Mouse (Mus musculus) ovary, postnatal 14 days (tissue): ENCODE data around the gene Astn2.
A peak's percentile ranks its signal among the peaks of the same experiment; 100 is the strongest.

Experiments
- DNase-seq: peaks from one replicate; pipeline ENCODE4 v3.0.0; 2022; ENCODE audit warnings: low spot score

Gene Astn2

DNA sequence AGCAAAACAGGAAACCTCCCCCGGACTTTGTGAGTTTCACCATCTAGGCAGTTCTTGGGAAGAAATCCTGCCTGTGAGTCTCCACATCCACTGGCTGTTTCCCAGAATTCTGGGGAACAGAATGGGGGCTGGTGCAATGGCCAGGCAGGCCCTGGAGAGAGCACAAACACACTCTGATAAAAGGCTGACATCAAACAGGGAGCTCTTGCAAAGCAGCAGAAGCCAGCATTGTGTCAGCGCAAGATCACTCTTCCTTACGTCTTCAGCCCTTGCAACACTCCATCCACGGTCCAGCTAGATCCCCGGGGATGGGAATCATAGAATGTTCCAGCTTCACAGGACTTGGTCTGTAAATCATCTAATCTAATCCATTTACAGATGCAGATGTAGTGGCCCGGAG is 855.9 kb downstream of the Astn2 start:
- DNase-seq: peak; percentile 10

DNA sequence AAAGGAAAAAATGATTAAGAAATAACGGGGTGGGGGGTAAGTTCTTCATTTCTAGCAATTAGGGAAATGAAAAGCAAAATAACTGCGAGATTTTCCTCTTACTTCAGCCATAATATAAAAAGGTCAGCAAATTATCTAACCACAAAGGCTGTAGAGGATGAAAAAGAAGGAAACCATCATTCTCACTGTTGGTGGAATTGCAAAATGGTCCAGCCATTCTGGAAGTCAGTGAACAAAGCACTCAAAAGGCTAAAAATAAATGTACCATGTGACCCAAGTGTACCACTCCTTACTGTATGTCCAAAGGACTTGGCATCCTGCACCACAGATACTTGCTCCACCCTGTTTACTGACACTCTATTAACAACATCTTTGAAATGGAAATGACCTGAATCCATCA is 858.8 kb downstream of the Astn2 start:
- DNase-seq: no peak

DNA sequence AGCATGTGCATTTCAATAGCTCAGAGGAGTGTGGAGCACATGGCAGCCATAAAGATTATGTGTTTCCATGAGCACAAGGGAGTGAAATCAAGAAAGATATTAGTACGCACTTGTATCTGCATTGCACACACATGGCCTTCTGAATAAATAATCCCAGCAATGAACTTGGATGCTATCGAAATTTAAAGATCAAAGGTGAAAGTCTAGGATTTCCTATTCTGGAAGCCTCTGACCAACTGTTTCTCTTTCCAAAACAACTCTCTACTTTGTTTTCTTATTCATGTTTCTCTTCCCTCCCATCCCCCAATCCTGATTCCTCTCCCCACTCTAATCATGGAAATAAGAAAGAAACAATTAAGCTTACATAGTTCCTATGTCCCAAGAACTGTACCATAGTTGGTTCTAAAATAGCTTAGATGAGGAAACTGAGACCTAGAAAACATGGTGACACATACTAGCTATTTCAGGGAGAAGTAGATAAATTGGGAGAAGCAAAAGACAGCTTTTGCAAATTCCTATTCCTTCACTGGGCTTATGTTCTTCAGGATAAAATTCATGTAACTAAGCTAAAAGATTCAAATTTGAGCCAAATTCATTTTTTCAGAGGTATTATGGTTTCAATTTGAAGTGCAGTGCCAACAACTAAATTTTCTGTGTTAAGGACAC is 872.2 kb downstream of the Astn2 start:
- no peak for DNase-seq

DNA sequence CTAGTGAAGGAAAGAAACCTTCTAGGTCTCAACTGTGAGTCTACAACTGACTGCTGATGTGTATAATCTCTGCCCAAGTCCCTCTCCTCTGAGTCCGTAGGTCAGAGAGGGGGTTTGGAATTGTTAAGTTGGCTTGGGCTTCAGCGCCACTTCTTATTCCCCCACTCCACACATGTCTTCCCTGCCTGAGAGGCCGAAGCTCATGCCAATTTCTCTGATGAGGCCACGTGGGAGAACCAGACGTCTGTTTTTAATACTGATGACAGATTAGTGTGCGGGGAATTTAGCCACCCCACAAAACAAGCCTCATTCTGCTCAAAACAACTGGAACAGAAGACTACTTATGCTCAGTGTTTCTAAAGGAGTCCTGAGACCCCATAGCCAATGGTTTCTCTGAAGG is 872.8 kb downstream of the Astn2 start:
- no peak for DNase-seq

DNA sequence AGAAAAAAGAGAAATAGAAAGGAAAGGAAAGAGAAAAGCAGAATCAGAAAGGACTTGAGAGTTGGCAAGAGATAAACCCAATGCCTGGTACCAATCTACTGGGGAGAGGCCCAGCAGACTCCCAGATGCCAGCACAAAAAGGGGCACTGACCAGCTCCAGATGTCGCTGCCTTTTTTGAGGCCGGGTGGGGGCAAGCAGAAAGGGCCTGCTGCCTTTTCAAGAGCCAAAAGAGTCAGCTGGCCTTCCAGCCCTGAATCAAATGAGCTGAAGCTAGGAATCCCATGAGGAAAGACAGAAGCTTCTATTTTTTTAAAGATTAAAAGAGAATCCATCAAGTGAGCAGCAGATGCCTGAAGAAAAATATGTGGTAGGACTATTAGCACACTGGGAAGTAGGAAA is 873.5 kb downstream of the Astn2 start:
- no peak for DNase-seq

DNA sequence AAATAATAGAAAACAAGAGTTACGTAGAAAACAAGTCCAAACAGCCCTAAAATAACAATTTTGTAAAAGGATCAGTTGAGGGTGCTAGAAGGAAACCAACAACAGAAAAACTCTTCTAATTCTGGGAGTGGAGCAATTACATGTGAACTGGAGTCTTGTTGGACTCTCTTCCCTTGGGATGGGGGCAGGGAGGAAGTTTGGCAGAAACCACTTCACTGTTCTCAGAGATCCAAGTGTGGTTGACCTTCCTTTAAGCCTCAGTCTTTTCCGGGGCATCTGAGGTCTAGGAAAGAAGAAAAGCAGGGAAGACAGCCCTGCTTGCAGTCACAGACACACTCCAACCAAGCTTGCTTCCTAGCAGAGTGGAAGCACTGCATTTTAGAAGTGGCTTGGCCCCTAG is 896.3 kb downstream of the Astn2 start:
- peak; percentile 28 for DNase-seq

DNA sequence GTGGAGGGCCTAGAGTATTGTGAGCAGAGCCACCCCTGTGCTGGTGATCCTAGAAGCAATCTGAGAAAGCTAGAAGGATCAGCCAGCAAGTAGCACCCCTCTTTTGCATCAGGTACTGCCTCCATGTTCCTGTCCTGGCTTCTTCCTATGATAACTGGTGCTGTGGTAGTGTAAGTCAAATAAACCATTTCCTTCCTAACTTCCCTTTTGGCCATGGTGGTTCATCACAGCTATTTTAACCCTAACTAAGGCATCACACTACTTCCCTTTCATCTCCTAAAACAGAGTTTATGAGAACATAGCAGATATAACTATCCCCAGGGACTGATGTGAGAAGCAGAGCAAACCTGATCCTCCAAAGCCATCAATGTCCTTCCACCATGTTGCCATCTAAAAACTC is 897.5 kb downstream of the Astn2 start:
- no peak for DNase-seq

DNA sequence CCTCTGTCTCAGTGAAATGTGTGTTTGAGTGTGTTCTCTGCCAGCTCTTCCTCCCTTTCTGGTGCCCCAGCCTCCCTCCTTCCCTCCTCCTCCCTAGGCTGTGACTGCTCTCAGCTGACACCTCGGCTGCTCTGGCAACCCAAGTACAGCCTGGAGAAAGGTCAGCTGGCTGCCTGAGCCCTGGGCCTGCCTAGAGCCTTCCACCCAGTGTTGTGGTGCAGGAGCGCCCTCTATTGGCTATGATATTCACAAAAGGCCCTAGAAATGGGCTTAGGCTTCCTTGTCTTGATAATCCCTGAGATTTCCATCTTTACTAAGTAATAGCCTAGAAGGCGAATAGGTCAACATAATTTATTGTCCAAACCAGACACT is 908.0 kb downstream of the Astn2 start:
- peak; percentile 90 for DNase-seq

DNA sequence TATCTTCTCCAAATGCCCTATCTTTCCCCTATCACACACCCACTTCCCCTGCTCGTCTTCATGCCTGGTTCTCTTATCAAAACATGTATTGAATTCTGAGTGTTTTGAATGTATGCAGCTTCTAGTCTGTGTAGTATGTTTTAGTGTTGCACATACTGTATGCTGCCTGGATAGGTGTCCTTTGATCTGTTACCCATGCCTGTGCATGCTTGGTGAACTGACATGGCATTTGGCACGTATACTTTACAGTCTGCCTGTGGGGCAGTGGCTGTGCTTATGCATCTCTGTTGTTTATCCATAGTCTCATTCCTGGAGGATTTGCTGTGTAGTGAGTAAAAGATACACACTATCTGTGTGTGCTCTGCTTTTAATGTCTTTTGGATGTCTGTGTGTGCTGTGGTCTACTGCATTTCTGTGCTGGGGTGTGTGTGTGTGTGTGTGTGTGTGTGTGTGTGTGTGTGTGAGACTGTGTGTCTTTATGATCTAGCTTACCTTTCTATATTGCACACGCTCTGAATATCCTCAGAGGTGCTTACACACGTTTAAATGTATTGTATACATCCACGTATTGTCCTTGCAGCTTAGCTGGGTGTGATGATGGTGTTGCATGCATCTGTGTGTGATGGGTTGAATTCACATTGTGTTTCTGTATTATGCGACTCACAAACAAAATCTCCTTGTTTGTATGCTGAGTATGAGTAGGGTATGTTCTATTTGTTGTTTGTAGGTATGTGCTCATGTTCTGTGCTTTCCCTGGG is 908.5 kb downstream of the Astn2 start:
- DNase-seq: no peak

DNA sequence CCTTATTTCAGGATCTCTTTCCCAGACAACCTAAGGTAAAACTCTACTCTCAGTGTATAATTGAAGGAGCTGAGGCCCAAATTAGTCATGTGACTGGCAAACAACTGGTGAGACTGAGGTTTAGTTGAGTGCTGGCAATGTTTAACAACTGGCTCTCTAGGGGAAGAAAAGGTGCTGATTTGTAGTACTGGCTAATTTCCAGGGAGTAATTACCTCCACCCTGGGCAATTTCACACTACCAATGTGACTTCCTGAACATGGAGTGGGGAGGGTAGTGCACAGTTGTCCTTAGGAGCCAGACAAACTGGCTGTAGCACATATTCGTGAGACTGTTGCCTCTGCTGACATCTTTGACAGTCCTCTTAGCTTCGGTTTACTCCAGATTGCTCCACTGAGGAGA is 912.9 kb downstream of the Astn2 start:
- no peak for DNase-seq

DNA sequence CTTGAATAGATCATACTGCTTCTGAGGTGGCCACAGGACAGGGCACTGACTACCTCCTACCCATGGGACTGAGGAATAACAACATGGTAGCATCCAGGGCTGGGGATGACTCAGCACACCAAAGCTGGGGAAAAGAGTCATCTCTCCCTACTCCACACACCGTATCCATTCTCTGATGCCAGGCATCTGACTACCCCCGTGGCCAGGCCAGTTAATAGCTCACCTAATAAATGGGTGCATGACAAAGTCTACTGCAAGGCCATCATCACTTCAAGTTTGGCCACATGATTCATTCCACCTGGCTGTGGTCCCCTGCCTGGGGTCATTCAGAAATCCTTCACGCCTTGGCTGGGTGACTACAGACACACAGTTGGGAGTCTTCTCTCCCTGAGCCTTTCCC is 914.7 kb downstream of the Astn2 start:
- no peak for DNase-seq

DNA sequence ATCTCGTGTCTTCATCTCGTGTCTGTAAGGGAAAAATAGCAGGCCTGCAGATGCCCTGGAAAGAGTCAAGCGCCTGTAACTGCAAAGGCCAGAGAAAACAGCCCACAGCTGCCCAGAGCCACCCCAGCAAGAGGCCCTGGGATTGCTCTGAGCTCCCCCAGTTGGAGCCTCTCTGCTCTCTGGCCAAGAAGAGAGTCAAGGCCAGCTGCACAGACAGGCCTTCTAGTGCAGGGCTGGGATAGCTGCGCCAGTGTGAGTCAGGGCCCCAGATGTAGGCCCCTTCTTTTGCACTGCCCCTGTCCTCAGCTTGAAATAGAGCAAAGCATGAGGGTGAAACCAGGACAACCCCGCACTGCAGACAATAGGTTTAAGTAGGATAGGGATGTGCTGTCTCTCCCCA is 922.8 kb downstream of the Astn2 start:
- peak; percentile 41 for DNase-seq

DNA sequence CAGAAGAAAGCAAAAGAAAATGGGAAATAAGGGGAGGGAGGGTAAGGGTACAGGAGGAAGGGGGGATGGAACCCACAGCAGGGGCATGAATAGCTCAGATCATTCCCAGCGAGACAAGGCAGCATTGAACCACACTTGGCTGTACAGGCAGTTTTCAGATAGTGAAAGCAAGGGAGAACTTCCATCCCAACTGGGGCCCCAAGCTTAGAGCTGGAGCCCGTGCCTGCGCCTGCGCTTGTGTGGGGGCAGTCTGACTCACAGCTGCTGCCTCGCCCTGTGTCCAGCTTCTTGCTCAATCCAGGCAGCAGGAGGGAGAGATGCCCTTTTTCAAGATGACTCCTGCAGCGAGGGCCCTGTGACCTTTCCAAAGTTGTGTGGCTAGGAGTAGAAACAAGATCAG is 927.3 kb downstream of the Astn2 start:
- peak; percentile 47 for DNase-seq

DNA sequence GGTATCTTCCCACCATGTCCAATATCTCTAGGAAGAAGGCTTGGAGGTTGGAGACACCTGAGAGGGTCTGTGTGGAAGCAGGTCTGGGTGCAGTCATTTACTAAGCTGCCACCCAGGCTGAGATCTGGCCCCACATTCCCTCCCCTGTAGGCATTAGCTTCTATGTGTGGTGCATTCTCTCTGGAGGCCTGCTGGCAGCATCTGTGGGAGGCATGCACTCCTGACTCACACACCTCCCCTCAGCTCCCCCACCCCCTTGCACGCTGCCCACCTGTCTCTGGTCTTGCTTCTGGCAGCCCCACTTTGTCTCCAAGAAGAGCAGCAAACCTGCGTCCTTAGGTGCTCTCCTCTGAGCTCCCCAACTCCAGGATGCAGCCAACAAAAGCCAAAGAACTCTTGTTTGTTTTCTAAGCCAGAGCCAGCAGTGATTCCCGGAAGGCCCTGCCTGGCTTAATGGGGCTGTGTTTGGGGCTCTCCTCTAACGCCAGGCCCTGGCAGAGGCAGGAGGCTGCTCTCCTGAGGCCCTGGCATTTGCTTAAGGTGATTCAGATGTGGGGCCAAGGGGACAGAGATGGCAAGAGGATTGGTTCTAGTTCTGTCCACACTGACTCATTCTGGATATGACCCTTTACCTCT is 928.4 kb downstream of the Astn2 start:
- DNase-seq: no peak

DNA sequence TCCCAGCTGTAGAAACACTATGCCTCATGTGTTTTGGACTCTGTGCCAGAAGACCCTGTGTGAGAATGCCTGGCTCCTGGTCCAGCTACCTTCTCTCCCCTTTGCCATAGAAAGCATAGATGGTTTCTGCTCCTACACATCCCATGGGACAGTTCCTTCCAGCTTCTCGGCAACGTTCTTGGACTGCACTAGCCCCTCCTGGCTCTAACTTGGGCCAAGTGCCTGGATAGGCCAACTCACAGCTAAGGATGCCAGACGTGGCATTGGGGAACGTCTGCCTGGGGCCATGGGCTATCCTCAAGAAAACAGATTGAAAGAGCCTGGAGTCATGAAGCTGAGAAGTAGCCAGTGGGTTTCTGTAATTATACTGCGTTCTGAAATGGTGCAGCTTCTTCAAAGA is 931.3 kb downstream of the Astn2 start:
- DNase-seq: no peak

DNA sequence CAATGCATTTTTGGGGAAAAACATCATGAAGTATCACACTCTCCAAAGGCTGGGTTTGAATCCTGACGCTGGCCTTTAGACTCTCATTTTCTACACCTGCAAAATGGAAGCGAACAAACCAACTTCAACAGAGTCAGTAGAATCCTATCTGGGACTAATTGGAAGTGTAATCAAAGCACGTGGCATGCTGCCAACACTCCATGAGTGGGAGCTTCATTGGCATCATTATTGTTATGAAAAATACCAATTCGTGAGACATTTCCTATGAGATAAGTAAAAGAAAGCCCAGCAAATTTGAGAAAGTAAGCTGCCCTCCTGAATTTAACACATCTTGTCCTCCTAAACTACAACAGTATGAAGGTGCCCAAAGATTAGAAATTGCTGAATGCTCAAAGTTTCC is 955.2 kb downstream of the Astn2 start:
- peak; percentile 30 for DNase-seq

DNA sequence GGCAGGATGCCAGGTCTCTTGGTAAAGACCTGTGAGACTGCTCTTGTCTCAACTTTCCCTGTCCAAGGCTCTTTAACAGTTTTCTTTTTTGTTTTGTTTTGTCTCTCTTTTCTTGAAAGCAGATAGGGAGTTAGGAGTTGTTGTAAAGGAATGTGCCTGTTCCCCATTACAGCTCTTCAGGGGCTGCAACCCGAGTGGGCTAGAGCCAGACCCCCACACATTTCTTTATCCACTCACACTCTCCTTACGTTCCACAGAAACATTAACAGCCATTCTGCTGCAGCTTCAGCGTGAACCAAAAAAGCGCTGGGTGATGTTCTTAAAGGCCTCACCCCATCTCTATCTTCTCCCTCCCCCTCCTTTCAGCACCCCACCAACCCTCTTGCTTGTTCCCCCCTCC is 962.7 kb downstream of the Astn2 start:
- DNase-seq: no peak

DNA sequence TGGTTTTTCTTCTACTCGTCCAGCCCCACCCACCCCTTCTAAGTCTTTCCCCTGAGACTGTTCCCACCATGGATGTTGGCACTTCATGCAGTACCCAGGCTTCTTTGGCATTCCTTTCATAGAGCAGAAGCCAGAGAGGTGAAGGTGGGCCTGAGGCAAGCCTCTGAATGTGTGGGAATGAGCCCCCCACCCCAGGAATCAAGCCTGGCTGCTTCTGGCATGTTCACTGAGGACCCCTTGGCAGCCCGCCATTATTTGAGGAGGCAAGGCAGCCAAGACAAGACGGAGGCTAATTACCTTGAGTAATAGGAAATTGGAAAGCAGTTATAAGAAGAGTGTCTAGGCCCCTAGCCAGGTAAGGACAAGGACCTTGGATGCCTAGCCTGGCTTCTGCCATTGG is 973.6 kb downstream of the Astn2 start:
- DNase-seq: no peak

DNA sequence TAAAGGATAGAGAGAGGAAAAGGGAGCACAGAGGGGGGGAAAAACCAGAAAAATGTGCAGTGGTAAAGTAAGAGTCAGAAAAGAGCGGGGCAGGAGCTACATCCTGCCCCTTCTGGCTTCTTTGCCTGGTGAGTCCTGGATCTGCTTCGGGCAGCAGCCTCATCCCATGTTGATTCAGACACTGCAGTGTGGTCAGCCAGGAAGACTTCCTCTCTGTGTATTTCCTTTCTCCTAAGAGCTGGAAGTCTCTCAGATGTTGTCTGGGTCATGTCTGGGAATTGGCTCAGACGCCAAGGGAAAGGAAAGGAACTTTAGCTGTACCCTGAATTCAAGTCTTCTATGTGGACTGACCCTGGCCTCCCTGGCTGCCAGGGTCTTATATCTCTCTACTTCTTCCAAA is 976.9 kb downstream of the Astn2 start:
- DNase-seq: no peak

DNA sequence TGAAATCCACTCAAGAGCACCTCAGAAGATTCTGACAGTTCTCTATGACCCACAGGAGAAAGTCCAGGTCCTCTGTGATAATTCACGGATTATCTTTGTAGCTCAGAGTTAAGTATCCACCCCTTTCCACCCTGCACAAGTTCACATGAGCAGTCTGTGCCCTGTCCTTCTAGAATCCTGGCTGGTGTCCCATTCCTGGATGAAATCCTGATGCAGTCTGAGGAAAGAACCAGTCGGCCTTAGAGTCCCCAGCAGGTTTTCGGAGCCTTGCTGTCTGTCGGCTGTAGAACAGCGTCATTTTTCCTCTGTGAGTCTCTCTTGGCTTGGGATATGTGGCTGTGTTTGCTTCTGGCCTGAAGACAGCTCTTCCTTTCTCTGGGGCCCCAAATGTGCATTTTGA is 978.0 kb downstream of the Astn2 start:
- peak; percentile 24 for DNase-seq

DNA sequence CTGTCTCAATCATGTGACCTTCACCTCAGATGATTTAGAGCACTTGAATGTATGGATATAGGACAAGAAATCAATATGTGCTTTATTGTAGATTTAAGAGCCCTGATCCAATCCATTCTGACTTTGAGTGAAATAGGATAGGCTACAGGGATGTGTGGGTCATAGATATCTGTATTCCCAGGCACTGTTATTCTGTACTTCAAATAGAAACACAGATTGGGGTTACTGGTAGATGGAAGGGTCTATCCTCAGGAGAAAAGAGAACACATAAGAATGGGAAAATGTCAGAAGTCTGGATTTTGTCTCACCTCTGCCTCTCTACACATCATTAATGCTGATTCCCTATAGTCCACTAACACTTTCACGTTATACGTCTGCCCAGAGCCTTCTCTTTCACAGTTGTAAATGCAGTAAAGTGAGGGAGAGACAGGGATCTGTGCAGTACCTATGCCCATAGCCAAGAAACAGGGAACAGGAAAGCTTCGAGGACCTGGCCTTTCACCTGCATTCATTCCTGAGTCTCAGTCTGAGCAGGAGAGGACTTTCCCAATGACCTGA is 981.3 kb downstream of the Astn2 start:
- no peak for DNase-seq

DNA sequence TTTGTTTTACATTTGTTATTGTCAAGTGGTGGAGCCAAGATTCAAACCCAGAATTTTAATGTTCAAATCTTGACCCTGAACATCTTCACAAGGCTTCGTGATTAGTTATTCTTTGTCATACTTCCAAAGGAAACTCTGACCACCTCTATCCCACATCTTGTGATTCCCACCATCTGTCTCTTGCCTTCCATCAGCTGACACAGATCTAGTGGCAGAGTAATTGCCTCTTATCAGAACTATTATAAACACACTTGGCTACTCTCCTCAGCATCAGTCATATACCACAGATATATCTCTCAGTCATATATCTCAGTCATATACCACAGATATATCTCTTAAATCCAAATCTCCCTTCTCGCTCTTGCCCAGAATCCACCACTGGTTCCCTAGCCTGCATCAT is 983.1 kb downstream of the Astn2 start:
- DNase-seq: no peak

DNA sequence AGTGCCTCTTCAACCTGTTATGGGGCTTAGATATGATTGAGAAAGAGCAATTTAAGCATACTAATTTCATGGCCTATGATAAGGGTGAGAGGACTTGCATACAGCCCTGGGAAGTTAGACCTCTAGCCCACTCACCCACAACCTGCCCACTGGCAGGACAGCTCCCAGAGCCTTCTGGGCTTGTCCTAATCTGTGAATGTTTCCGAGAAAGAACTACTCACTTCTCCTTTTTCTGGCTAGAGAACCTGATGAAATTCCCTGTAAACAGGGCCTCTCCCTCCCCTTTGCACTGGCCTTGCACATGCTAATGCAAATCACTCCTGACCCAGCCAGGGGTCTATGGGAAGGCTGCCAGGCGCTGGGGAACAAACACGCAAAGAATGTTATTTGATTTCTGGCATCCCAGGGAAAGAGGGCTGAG is 983.9 kb downstream of the Astn2 start:
- DNase-seq: peak; percentile 25
